Mouse (Mus musculus) embryo, embryonic 11.5 days (tissue): ENCODE measurements around the gene Iqce.

Experiments
- DNase-seq: peaks from one replicate; pipeline ENCODE4 v3.0.0-alpha.2; 2012; ENCODE audit warnings: low read depth, low spot score

Gene Iqce

GRCm38 (mm10) chr5:140639871-140640270 lies 62.3 kb downstream of the Iqce start:
- DNase-seq: no peak

GRCm38 (mm10) chr5:140639312-140639711 lies 62.9 kb downstream of the Iqce start:
- DNase-seq: no peak

GRCm38 (mm10) chr5:140638484-140638883 lies 63.7 kb downstream of the Iqce start:
- no peak for DNase-seq

- no peak for DNase-seq
Observed at GRCm38 (mm10) chr5:140637989-140638388, 64.2 kb downstream of the Iqce start.

GRCm38 (mm10) chr5:140637058-140637410 lies 65.1 kb downstream of the Iqce start:
- DNase-seq: no peak

GRCm38 (mm10) chr5:140636316-140637057 lies 65.7 kb downstream of the Iqce start:
- no peak for DNase-seq

GRCm38 (mm10) chr5:140634798-140635722 lies 67.1 kb downstream of the Iqce start:
- no peak for DNase-seq

GRCm38 (mm10) chr5:140633432-140633831 lies 68.7 kb downstream of the Iqce start:
- DNase-seq: no peak

- DNase-seq: no peak
Observed at GRCm38 (mm10) chr5:140628995-140629394, 73.2 kb downstream of the Iqce start.

GRCm38 (mm10) chr5:140627580-140627979 lies 74.6 kb downstream of the Iqce start:
- DNase-seq: no peak

- no peak for DNase-seq
Observed at GRCm38 (mm10) chr5:140624961-140625360, 77.2 kb downstream of the Iqce start.

GRCm38 (mm10) chr5:140624238-140624637 lies 77.9 kb downstream of the Iqce start:
- no peak for DNase-seq

- DNase-seq: no peak
Observed at GRCm38 (mm10) chr5:140623791-140624190, 78.4 kb downstream of the Iqce start.

- DNase-seq: no peak
Observed at GRCm38 (mm10) chr5:140622978-140623670, 79.1 kb downstream of the Iqce start.

GRCm38 (mm10) chr5:140621517-140621916 lies 80.7 kb downstream of the Iqce start:
- no peak for DNase-seq

- no peak for DNase-seq
Observed at GRCm38 (mm10) chr5:140621092-140621491, 81.1 kb downstream of the Iqce start.

- no peak for DNase-seq
Observed at GRCm38 (mm10) chr5:140619895-140620736, 82.1 kb downstream of the Iqce start.

GRCm38 (mm10) chr5:140619151-140619771 lies 82.9 kb downstream of the Iqce start:
- no peak for DNase-seq

- DNase-seq: no peak
Observed at GRCm38 (mm10) chr5:140617714-140618113, 84.5 kb downstream of the Iqce start.

GRCm38 (mm10) chr5:140616691-140617090 lies 85.5 kb downstream of the Iqce start:
- no peak for DNase-seq

- DNase-seq: no peak
Observed at GRCm38 (mm10) chr5:140616110-140616503, 86.1 kb downstream of the Iqce start.
